Mouse (Mus musculus) MEL (cell line): ENCODE measurements around the gene Rtn4rl1. TPM values are rescaled to one million over a fixed set of nuclear protein-coding genes. Genes with fewer than 3 reads are reported as not detected.

Experiments used
- DNase-seq: peaks from one replicate; pipeline ENCODE4 v3.0.0; 2011; ENCODE audit warnings: low read depth, low spot score
- H3K27ac ChIP-seq: 2 replicates; pipeline ENCODE4 v1.5.1; 2012; ENCODE audit warnings: low read depth, mild to moderate bottlenecking, control low read depth, low read length, moderate library complexity; ENCODE audit not compliant: control insufficient read depth
- H3K27me3 ChIP-seq, 2 experiments: fragments of 150-350 bp in 1 of 2; sonication (generic) in 1 of 2; 2 replicates each; pipeline ENCODE4 v1.6.1; 2012; ENCODE audit warnings: low read length in 2 of 2, mild to moderate bottlenecking in 2 of 2, improper control_type of control experiment in 1 of 2, moderate library complexity in 1 of 2; ENCODE audit not compliant: insufficient read depth in 2 of 2, control insufficient read depth in 1 of 2
- H3K36me3 ChIP-seq, 2 experiments: 2 replicates each; pipeline ENCODE4 v1.6.1; 2012 to 2014; ENCODE audit warnings: low read length in 2 of 2, improper control_type of control experiment in 1 of 2, inconsistent platforms in 1 of 2, mild to moderate bottlenecking in 1 of 2; ENCODE audit not compliant: insufficient read depth in 2 of 2, control insufficient read depth in 1 of 2
- H3K4me1 ChIP-seq, 2 experiments: fragments of 150-350 bp in 1 of 2; sonication (generic) in 1 of 2; 2 replicates each; pipeline ENCODE4 v1.6.1; 2012; ENCODE audit warnings: low read length in 2 of 2, improper control_type of control experiment in 1 of 2, mild to moderate bottlenecking in 1 of 2; ENCODE audit not compliant: insufficient read depth in 2 of 2, control insufficient read depth in 1 of 2
- H3K4me3 ChIP-seq, 2 experiments: fragments of 150-350 bp in 1 of 2; sonication (generic) in 1 of 2; 2 replicates each; pipeline ENCODE4 v1.5.1; 2012; ENCODE audit warnings: low read depth in 2 of 2, low read length in 2 of 2, mild to moderate bottlenecking in 2 of 2, moderate library complexity in 2 of 2, control low read depth in 1 of 2, improper control_type of control experiment in 1 of 2; ENCODE audit not compliant: control insufficient read depth in 1 of 2, insufficient read depth in 1 of 2
- H3K79me2 ChIP-seq: 2 replicates; pipeline ENCODE4 v1.6.1; 2012; ENCODE audit warnings: mild to moderate bottlenecking, low read length, moderate library complexity; ENCODE audit not compliant: control insufficient read depth, poor library complexity, insufficient read depth
- H3K9ac ChIP-seq: 2 replicates; pipeline ENCODE4 v1.6.1; 2012; ENCODE audit warnings: low read depth, mild to moderate bottlenecking, control low read depth, low read length, moderate library complexity; ENCODE audit not compliant: control insufficient read depth, poor library complexity, severe bottlenecking
- H3K9me3 ChIP-seq: fragments of 150-350 bp; sonication (generic); replicated peaks from 2 replicates; pipeline ENCODE4 v1.6.1; 2012; ENCODE audit warnings: mild to moderate bottlenecking, low read length, improper control_type of control experiment, moderate library complexity; ENCODE audit not compliant: insufficient read depth
- CTCF ChIP-seq, 3 experiments: IDR thresholded peaks in 2 of 3; conservative IDR thresholded peaks in 1 of 3; 2 replicates each; pipeline ENCODE4 v1.5.1; 2011 to 2012; ENCODE audit warnings: low read length in 3 of 3, low read depth in 2 of 3, mild to moderate bottlenecking in 2 of 3, improper control_type of control experiment in 1 of 3, inconsistent platforms in 1 of 3, mixed read lengths in 1 of 3, moderate library complexity in 1 of 3; ENCODE audit not compliant: control insufficient read depth in 1 of 3, insufficient read depth in 1 of 3, poor library complexity in 1 of 3, severe bottlenecking in 1 of 3
- ELF1 ChIP-seq: IDR thresholded peaks from 2 replicates; pipeline ENCODE4 v1.6.1; 2014; ENCODE audit warnings: low read depth, mild to moderate bottlenecking, inconsistent platforms, low read length, improper control_type of control experiment, moderate library complexity
- HCFC1 ChIP-seq: IDR thresholded peaks from 2 replicates; pipeline ENCODE4 v1.6.1; 2012; ENCODE audit warnings: low read depth, mild to moderate bottlenecking, inconsistent platforms, low read length, improper control_type of control experiment, moderate library complexity
- JUND ChIP-seq: IDR thresholded peaks from 2 replicates; pipeline ENCODE4 v1.6.1; 2011; ENCODE audit warnings: low read depth, mild to moderate bottlenecking, improper control_type of control experiment, low read length
- KAT2A ChIP-seq: conservative IDR thresholded peaks from 2 replicates; pipeline ENCODE4 v1.6.1; 2012; ENCODE audit warnings: low read depth, low read length, improper control_type of control experiment, inconsistent platforms
- MAZ ChIP-seq: IDR thresholded peaks from 2 replicates; pipeline ENCODE4 v1.6.1; 2012; ENCODE audit warnings: low read depth, mild to moderate bottlenecking, inconsistent platforms, low read length, improper control_type of control experiment
- MXI1 ChIP-seq: IDR thresholded peaks from 2 replicates; pipeline ENCODE4 v1.6.1; 2011; ENCODE audit warnings: mild to moderate bottlenecking, low read depth, low read length, improper control_type of control experiment
- MYB ChIP-seq: IDR thresholded peaks from 2 replicates; pipeline ENCODE4 v1.6.1; 2011; ENCODE audit warnings: mild to moderate bottlenecking, low read depth, low read length, improper control_type of control experiment
- POLR2AphosphoS5 ChIP-seq: IDR thresholded peaks from 2 replicates; pipeline ENCODE4 v1.6.1; 2012; ENCODE audit warnings: low read depth, borderline replicate concordance, mild to moderate bottlenecking, inconsistent platforms, low read length, moderate library complexity, mixed read lengths
- TAL1 ChIP-seq: IDR thresholded peaks from 2 replicates; pipeline ENCODE4 v1.6.1; 2012; ENCODE audit warnings: mild to moderate bottlenecking, inconsistent platforms, low read length, moderate library complexity, mixed read lengths
- TCF12 ChIP-seq: IDR thresholded peaks from 2 replicates; pipeline ENCODE4 v1.6.1; 2014; ENCODE audit warnings: low read depth, mild to moderate bottlenecking, inconsistent platforms, low read length, improper control_type of control experiment, moderate library complexity
- USF1 ChIP-seq: IDR thresholded peaks from 2 replicates; pipeline ENCODE4 v1.6.1; 2014; ENCODE audit warnings: low read depth, mild to moderate bottlenecking, inconsistent platforms, low read length, improper control_type of control experiment, moderate library complexity
- ZKSCAN1 ChIP-seq: IDR thresholded peaks from 2 replicates; pipeline ENCODE4 v1.6.1; 2012; ENCODE audit warnings: low read depth, mild to moderate bottlenecking, inconsistent platforms, low read length, improper control_type of control experiment, moderate library complexity
- ZMIZ1 ChIP-seq: IDR thresholded peaks from 2 replicates; pipeline ENCODE4 v1.6.1; 2012; ENCODE audit warnings: low read depth, mild to moderate bottlenecking, inconsistent platforms, low read length, improper control_type of control experiment, moderate library complexity
- polyA plus RNA-seq, 2 experiments: library from polyadenylated mRNA; stranded (reverse) in 1 of 2; unstranded in 1 of 2; fragments of >175 nt in 1 of 2; fragments of >200 nt in 1 of 2; gene quantifications; 2 replicates each; pipeline versions ENCODE4 v1.2.1 to v1.2.4; 2012; ENCODE audit warnings: low replicate concordance in 2 of 2, low read depth in 1 of 2; ENCODE audit not compliant: insufficient read length in 2 of 2, insufficient read depth in 1 of 2, missing spikeins in 1 of 2
- total RNA-seq: library from RNA; depleted of rRNA; stranded (reverse); fragments of 300-350 nt; gene quantifications from 2 replicates; pipeline ENCODE4 v1.2.3, GENCODE M21; 2012

Gene Rtn4rl1
- total and polyA plus RNA-seq, 3 experiments, result 0.35 to 2.6 TPM; not detected in 1

DNA sequence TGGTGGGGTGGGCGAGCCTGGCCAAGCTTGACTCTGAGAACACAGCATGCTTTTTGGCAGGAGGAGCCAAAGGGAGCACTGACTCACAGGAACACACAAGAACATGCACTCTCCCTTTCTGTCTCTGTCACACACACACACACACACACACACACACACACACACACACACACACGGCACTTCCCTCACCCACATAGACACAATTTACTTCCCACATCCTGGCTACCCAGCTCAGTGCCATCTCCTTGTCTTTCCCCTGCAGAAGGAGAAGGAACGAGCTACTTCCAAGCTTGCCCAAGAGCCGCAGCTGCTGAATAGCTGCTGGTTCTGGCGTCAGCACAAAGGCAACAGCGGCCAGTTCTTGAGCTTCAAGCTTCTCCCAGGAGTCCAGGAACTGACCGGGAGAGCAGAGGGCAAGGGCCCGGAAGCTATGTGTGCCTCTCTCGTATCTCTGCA is 74.3 kb downstream of the Rtn4rl1 start:
- H3K4me3 ChIP-seq, result no peak overlapping the region
- H3K36me3 ChIP-seq, result peaks cover 0 to 17% of the 10 kb centered on the region in 2 experiments; a peak in 2 of 4 replicates
- H3K4me1 ChIP-seq, result peaks cover 2 to 25% of the 10 kb centered on the region in 2 experiments; a peak in 3 of 4 replicates
- H3K79me2 ChIP-seq, result no peaks in the 10 kb centered on the region
- TF ChIP-seq CTCF (IDR thresholded peaks at IDR 0.05 in 2 of 3, conservative IDR thresholded peaks at IDR 0.05 in 1 of 3; ENCODE audit: control insufficient read depth in 1 of 3, insufficient read depth in 1 of 3, low read depth in 2 of 3, low read length in 3 of 3, poor library complexity in 1 of 3, severe bottlenecking in 1 of 3) (no peak), HCFC1 (no peak), ZMIZ1 (no peak), MYB (no peak), ELF1 (no peak)
- H3K27ac ChIP-seq, result no peak overlapping the region
- no peak overlapping the region for H3K9ac ChIP-seq
- no peaks in the 10 kb centered on the region for H3K27me3 ChIP-seq
- H3K9me3 ChIP-seq, result no peaks in the 10 kb centered on the region
- DNase-seq, result no peak

DNA sequence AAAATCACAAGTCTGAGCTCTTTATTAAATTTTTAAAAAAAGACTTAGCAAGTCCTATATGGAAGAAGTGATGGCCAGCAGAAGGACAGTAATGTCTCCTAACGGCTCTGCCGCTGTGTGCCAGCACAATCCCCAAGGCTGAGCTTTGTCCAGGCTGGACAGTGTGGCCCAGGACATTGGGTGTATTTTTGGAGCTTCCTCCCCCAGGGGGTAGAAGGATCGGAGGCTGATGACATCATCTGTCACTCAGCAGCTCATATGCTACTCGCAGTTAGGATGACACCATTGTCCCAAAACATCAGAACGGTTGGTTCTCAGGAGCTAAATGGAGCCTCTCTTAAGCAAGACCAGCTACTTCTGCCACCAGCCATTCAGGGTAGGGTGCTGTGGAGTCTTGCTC is 74.9 kb downstream of the Rtn4rl1 start:
- DNase-seq, result no peak
- H3K27ac ChIP-seq, result no peak overlapping the region
- no peak overlapping the region for H3K4me3 ChIP-seq
- no peaks in the 10 kb centered on the region for H3K27me3 ChIP-seq
- peaks cover 2 to 24% of the 10 kb centered on the region in 2 experiments; a peak in 3 of 4 replicates for H3K4me1 ChIP-seq
- H3K9me3 ChIP-seq, result no peaks in the 10 kb centered on the region
- no peak for TF ChIP-seq USF1
- TF ChIP-seq ZKSCAN1, result no peak
- TF ChIP-seq KAT2A, result no peak
- TF ChIP-seq POLR2AphosphoS5, result no peak
- TF ChIP-seq TAL1, result no peak
- TF ChIP-seq MXI1, result no peak
- no peak for TF ChIP-seq JUND
- H3K9ac ChIP-seq, result no peak overlapping the region
- no peaks in the 10 kb centered on the region for H3K79me2 ChIP-seq
- H3K36me3 ChIP-seq, result peaks cover 0 to 17% of the 10 kb centered on the region in 2 experiments; a peak in 2 of 4 replicates

DNA sequence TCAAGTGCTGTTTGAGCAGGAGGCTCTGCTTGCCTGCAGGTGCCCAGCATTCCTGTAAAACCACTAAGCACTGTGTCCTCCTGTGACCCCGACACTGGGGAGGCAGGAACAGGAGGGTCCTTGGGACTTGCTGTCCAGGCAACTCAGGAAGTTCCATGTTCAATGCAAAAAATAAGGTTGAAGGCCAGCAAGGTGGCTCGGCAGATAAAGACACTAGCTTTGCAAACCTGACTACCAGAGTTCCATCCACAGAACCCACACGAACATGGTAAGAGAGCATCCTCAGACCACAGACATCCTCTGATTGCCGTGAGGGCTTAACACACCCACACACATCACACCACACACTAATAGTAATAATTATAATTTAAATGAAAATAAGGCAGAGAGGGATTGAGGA is 75.6 kb downstream of the Rtn4rl1 start:
- H3K4me3 ChIP-seq, result no peak overlapping the region
- no peak overlapping the region for H3K9ac ChIP-seq
- peaks cover 2 to 24% of the 10 kb centered on the region in 2 experiments; a peak in 3 of 4 replicates for H3K4me1 ChIP-seq
- TF ChIP-seq MAZ (no peak), TAL1 (peak; percentile 71), USF1 (no peak), TCF12 (no peak)
- no peaks in the 10 kb centered on the region for H3K27me3 ChIP-seq
- peaks cover 0 to 17% of the 10 kb centered on the region in 2 experiments; a peak in 2 of 4 replicates for H3K36me3 ChIP-seq
- no peaks in the 10 kb centered on the region for H3K9me3 ChIP-seq
- peak; percentile 22 for DNase-seq
- no peaks in the 10 kb centered on the region for H3K79me2 ChIP-seq
- H3K27ac ChIP-seq, result no peak overlapping the region
